Mouse (Mus musculus): ENCODE data around the gene Rwdd4a.

DNA sequence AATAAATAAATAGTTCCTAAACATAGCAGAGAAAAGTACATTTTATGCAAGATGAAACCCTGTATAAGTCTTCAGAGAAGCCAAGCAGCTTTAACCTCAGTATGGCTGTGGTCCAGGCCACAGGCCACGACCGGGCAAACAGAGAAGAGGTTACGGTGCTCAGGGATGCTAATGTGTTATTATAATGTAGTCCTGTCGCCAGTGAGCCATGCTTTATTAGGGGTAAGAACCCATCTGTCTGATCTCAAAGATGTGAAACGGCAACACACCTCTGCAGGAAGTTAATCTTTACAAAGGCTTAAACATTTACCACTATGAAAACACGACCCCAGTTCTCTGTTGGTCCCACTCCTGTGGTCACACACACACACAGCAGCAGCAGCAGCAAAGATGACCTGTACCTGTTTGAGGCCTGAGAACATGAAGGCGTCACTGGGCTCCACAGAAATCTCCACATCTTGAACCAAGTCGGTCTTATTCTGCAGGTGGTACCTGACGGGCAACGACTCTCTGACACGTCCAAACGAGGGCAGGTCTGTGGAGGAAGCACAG, 38.8 kb upstream of the Rwdd4a start:
- TF ChIP-seq CTCF (IDR thresholded peaks at IDR 0.05; ENCODE audit: low read depth): no peak
- no peak for TF ChIP-seq EP300 (IDR thresholded peaks at IDR 0.05; ENCODE audit: low read depth)
